Mouse (Mus musculus): ENCODE results near the gene Coq10a. TPM values are rescaled to one million over a fixed set of nuclear protein-coding genes. Genes with fewer than 3 reads are reported as not detected.

Coq10a gene
- polyA plus RNA-seq, 1 experiment from 2014 or later, result 24.1 TPM

- Histone ChIP-seq H3K4me2 (ENCODE audit: low read depth) (no peak overlapping the region), H3K9ac (ENCODE audit: low read length) (no peak overlapping the region), H3K27ac (ENCODE audit: low read depth, low read length) (no peak overlapping the region), H3K9me3 (ENCODE audit: control insufficient read depth, low read length) (no peaks in the 10 kb centered on the region), H3K4me1 (ENCODE audit: control insufficient read depth, insufficient read depth, low read length) (no peaks in the 10 kb centered on the region), H3K36me3 (ENCODE audit: control insufficient read depth, insufficient read depth, low read length) (no peaks in the 10 kb centered on the region), H3K27me3 (ENCODE audit: control insufficient read depth, insufficient read depth, low read length) (no peaks in the 10 kb centered on the region), H3K4me3 (ENCODE audit: low read depth, low read length) (no peak overlapping the region)
- no peak for ATAC-seq (ENCODE audit: insufficient read depth, low FRiP score, low TSS enrichment)
- DNase-seq (ENCODE audit: low spot score), result no peak
- WGBS, result 77% methylated on average over 7 of the region's 7 CpGs
Observed at GRCm38 (mm10) chr10:128344568-128345275, 24.1 kb downstream of the Coq10a start.

GRCm38 (mm10) chr10:128343436-128343835, 25.4 kb downstream of the Coq10a start:
- H3K4me3 ChIP-seq (ENCODE audit: low read depth, low read length), result no peak overlapping the region
- H3K9ac ChIP-seq (ENCODE audit: low read length), result no peak overlapping the region
- ATAC-seq (ENCODE audit: insufficient read depth, low FRiP score, low TSS enrichment) (no peak), DNase-seq (ENCODE audit: low spot score) (no peak)
- H3K9me3 ChIP-seq (ENCODE audit: control insufficient read depth, low read length), result no peaks in the 10 kb centered on the region
- H3K4me1 ChIP-seq (ENCODE audit: control insufficient read depth, insufficient read depth, low read length), result peaks cover 7% of the 10 kb centered on the region
- H3K27ac ChIP-seq (ENCODE audit: low read depth, low read length), result no peak overlapping the region
- no peaks in the 10 kb centered on the region for H3K36me3 ChIP-seq (ENCODE audit: control insufficient read depth, insufficient read depth, low read length)
- H3K27me3 ChIP-seq (ENCODE audit: control insufficient read depth, insufficient read depth, low read length), result no peaks in the 10 kb centered on the region
- no peak overlapping the region for H3K4me2 ChIP-seq (ENCODE audit: low read depth)
- 90% methylated on average over 1 of the region's 1 CpGs for WGBS

- Histone ChIP-seq H3K4me2 (ENCODE audit: low read depth) (no peak overlapping the region), H3K9ac (ENCODE audit: low read length) (no peak overlapping the region), H3K4me1 (ENCODE audit: control insufficient read depth, insufficient read depth, low read length) (peaks cover 9% of the 10 kb centered on the region), H3K36me3 (ENCODE audit: control insufficient read depth, insufficient read depth, low read length) (no peaks in the 10 kb centered on the region), H3K9me3 (ENCODE audit: control insufficient read depth, low read length) (no peaks in the 10 kb centered on the region), H3K27ac (ENCODE audit: low read depth, low read length) (no peak overlapping the region), H3K4me3 (ENCODE audit: low read depth, low read length) (no peak overlapping the region; the same call in 1 of the 2 replicates), H3K27me3 (ENCODE audit: control insufficient read depth, insufficient read depth, low read length) (no peaks in the 10 kb centered on the region)
- ATAC-seq (ENCODE audit: insufficient read depth, low FRiP score, low TSS enrichment), result no peak
- WGBS, result 91% methylated on average over 2 of the region's 2 CpGs
- no peak for DNase-seq (ENCODE audit: low spot score)
Observed at GRCm38 (mm10) chr10:128340257-128340656, 28.5 kb downstream of the Coq10a start.

- Histone ChIP-seq H3K4me2 (ENCODE audit: low read depth) (peak overlapping the region; percentile 84), H3K27ac (ENCODE audit: low read depth, low read length) (no peak overlapping the region), H3K9ac (ENCODE audit: low read length) (no peak overlapping the region), H3K27me3 (ENCODE audit: control insufficient read depth, insufficient read depth, low read length) (no peaks in the 10 kb centered on the region), H3K9me3 (ENCODE audit: control insufficient read depth, low read length) (no peaks in the 10 kb centered on the region), H3K4me1 (ENCODE audit: control insufficient read depth, insufficient read depth, low read length) (peaks cover 9% of the 10 kb centered on the region), H3K36me3 (ENCODE audit: control insufficient read depth, insufficient read depth, low read length) (no peaks in the 10 kb centered on the region), H3K4me3 (ENCODE audit: low read depth, low read length) (peak overlapping the region; percentile 99)
- WGBS, result 80% methylated on average over 2 of the region's 2 CpGs
- no peak for ATAC-seq (ENCODE audit: insufficient read depth, low FRiP score, low TSS enrichment)
- no peak for DNase-seq (ENCODE audit: low spot score)
Observed at GRCm38 (mm10) chr10:128338948-128339347, 29.8 kb downstream of the Coq10a start.

- Histone ChIP-seq H3K27ac (ENCODE audit: low read depth, low read length) (peak overlapping the region; percentile 83), H3K9ac (ENCODE audit: low read length) (peak overlapping the region; percentile 94), H3K4me2 (ENCODE audit: low read depth) (peak overlapping the region; percentile 84), H3K36me3 (ENCODE audit: control insufficient read depth, insufficient read depth, low read length) (no peaks in the 10 kb centered on the region), H3K27me3 (ENCODE audit: control insufficient read depth, insufficient read depth, low read length) (no peaks in the 10 kb centered on the region), H3K4me3 (ENCODE audit: low read depth, low read length) (peak overlapping the region; percentile 99), H3K9me3 (ENCODE audit: control insufficient read depth, low read length) (no peaks in the 10 kb centered on the region), H3K4me1 (ENCODE audit: control insufficient read depth, insufficient read depth, low read length) (peaks cover 9% of the 10 kb centered on the region)
- DNase-seq (ENCODE audit: low spot score) (no peak), ATAC-seq (ENCODE audit: insufficient read depth, low FRiP score, low TSS enrichment) (no peak)
- 27% methylated on average over 5 of the region's 5 CpGs for WGBS
Observed at GRCm38 (mm10) chr10:128338415-128338814, 30.4 kb downstream of the Coq10a start.

- peak; percentile 99 for ATAC-seq (ENCODE audit: insufficient read depth, low FRiP score, low TSS enrichment)
- Histone ChIP-seq H3K4me1 (ENCODE audit: control insufficient read depth, insufficient read depth, low read length) (peaks cover 9% of the 10 kb centered on the region), H3K4me3 (ENCODE audit: low read depth, low read length) (peak within 1 kb of the TSS; percentile 99), H3K36me3 (ENCODE audit: control insufficient read depth, insufficient read depth, low read length) (no peaks in the 10 kb centered on the region), H3K4me2 (ENCODE audit: low read depth) (peak within 1 kb of the TSS; percentile 84), H3K27ac (ENCODE audit: low read depth, low read length) (peak within 1 kb of the TSS; percentile 83), H3K9me3 (ENCODE audit: control insufficient read depth, low read length) (no peaks in the 10 kb centered on the region), H3K9ac (ENCODE audit: low read length) (peak within 1 kb of the TSS; percentile 94), H3K27me3 (ENCODE audit: control insufficient read depth, insufficient read depth, low read length) (no peaks in the 10 kb centered on the region)
- peak; percentile 96 for DNase-seq (ENCODE audit: low spot score)
- WGBS, result 2% methylated on average over 59 of the region's 61 CpGs
Observed at GRCm38 (mm10) chr10:128337306-128338181, 31.3 kb downstream of the Coq10a start, which contains the start of gene Cs. Gene Cs, plus strand, starts transcription at chr10:128337734.

GRCm38 (mm10) chr10:128336597-128336996, 32.2 kb downstream of the Coq10a start:
- 91% methylated on average over 3 of the region's 3 CpGs for WGBS
- Histone ChIP-seq H3K27me3 (ENCODE audit: control insufficient read depth, insufficient read depth, low read length) (no peaks in the 10 kb centered on the region), H3K9me3 (ENCODE audit: control insufficient read depth, low read length) (no peaks in the 10 kb centered on the region), H3K4me3 (ENCODE audit: low read depth, low read length) (no peak overlapping the region), H3K4me1 (ENCODE audit: control insufficient read depth, insufficient read depth, low read length) (peaks cover 9% of the 10 kb centered on the region), H3K36me3 (ENCODE audit: control insufficient read depth, insufficient read depth, low read length) (no peaks in the 10 kb centered on the region), H3K4me2 (ENCODE audit: low read depth) (peak overlapping the region; percentile 51; the same call in 1 of the 2 replicates), H3K27ac (ENCODE audit: low read depth, low read length) (no peak overlapping the region), H3K9ac (ENCODE audit: low read length) (no peak overlapping the region)
- DNase-seq (ENCODE audit: low spot score), result no peak
- ATAC-seq (ENCODE audit: insufficient read depth, low FRiP score, low TSS enrichment), result no peak

- H3K4me1 ChIP-seq (ENCODE audit: control insufficient read depth, insufficient read depth, low read length), result peaks cover 9% of the 10 kb centered on the region
- no peak for DNase-seq (ENCODE audit: low spot score)
- H3K4me3 ChIP-seq (ENCODE audit: low read depth, low read length), result no peak overlapping the region
- H3K9me3 ChIP-seq (ENCODE audit: control insufficient read depth, low read length), result no peaks in the 10 kb centered on the region
- no peaks in the 10 kb centered on the region for H3K27me3 ChIP-seq (ENCODE audit: control insufficient read depth, insufficient read depth, low read length)
- H3K27ac ChIP-seq (ENCODE audit: low read depth, low read length), result no peak overlapping the region
- H3K4me2 ChIP-seq (ENCODE audit: low read depth), result no peak overlapping the region
- no peaks in the 10 kb centered on the region for H3K36me3 ChIP-seq (ENCODE audit: control insufficient read depth, insufficient read depth, low read length)
- no peak for ATAC-seq (ENCODE audit: insufficient read depth, low FRiP score, low TSS enrichment)
- H3K9ac ChIP-seq (ENCODE audit: low read length), result no peak overlapping the region
- WGBS, result 95% methylated on average over 3 of the region's 3 CpGs
Observed at GRCm38 (mm10) chr10:128336195-128336594, 32.6 kb downstream of the Coq10a start.
